Mouse (Mus musculus) hindbrain, embryonic 13.5 days (tissue): ENCODE data around the gene Olfr1413. TPM values are rescaled to one million over a fixed set of nuclear protein-coding genes. Genes with fewer than 3 reads are reported as not detected.

ENCODE experiments used
- ATAC-seq: fragments of 200-750 bp; cut with Nextera tagmentation; 2 replicates; pipeline ENCODE4 v1.8.0; 2017; ENCODE audit warnings: moderate TSS enrichment; ENCODE audit not compliant: low FRiP score
- H3K27ac ChIP-seq: fragments of 300-500 bp; sonication (generic); 2 replicates; pipeline ENCODE4 v1.5.1; 2015; ENCODE audit warnings: inconsistent platforms, mild to moderate bottlenecking, moderate library complexity
- H3K27me3 ChIP-seq: fragments of 300-500 bp; sonication (generic); 2 replicates; pipeline ENCODE4 v1.6.1; 2015; ENCODE audit warnings: mild to moderate bottlenecking, inconsistent platforms
- H3K36me3 ChIP-seq: fragments of 300-500 bp; sonication (generic); 2 replicates; pipeline ENCODE4 v1.6.1; 2015; ENCODE audit warnings: mild to moderate bottlenecking, inconsistent platforms
- H3K4me1 ChIP-seq: fragments of 300-500 bp; sonication (generic); replicated peaks from 2 replicates; pipeline ENCODE4 v1.6.1; 2015; ENCODE audit warnings: inconsistent platforms
- H3K4me2 ChIP-seq: fragments of 300-500 bp; sonication (generic); 2 replicates; pipeline ENCODE4 v1.6.1; 2015; ENCODE audit warnings: inconsistent platforms, mild to moderate bottlenecking, moderate library complexity
- H3K4me3 ChIP-seq: fragments of 300-500 bp; sonication (generic); 2 replicates; pipeline ENCODE4 v1.5.1; 2015; ENCODE audit warnings: mild to moderate bottlenecking, inconsistent platforms
- H3K9ac ChIP-seq: fragments of 300-500 bp; sonication (generic); 2 replicates; pipeline ENCODE4 v1.6.1; 2015; ENCODE audit warnings: mild to moderate bottlenecking, inconsistent platforms
- H3K9me3 ChIP-seq: fragments of 300-500 bp; sonication (generic); 2 replicates; pipeline ENCODE4 v1.6.1; 2016; ENCODE audit warnings: inconsistent platforms
- WGBS: fragments of 180-500 bp; shearing (Covaris S2); methylation state at CpG from one replicate; pipeline ENCODE4 v1.1.7; 2015; 5-methylcytosine and 5-hydroxymethylcytosine counted together
- polyA plus RNA-seq: library from polyadenylated mRNA; unstranded; fragments of >200 nt; fragmentation: Nextera tagmentation; extraction: Ambion mirVana; gene quantifications from 2 replicates; pipeline ENCODE4 v1.2.1, GENCODE M21; 2015

Gene Olfr1413
- not detected in 2 replicates for polyA plus RNA-seq

DNA sequence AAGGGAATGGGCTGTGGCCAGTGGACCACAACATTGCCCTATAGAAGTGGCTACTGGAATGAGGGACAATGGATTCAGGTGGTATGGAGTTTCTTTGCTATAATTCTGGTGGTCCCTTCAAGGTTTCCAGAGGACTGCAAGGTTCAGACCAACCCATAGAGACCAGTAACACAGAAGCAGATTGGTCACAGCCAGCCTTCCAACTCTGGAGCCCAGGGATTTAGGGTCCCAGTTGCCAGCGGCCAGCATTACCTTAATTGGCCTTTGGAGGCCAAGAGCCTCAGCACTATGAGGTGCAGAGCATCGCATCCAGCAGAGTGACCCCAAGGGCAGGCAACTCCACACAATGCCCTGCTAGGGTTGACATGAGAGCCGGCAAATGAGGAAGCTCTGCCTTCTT, at the start of gene Olfr1413:
Gene Olfr1413 (plus strand): TSS at position 301 of the 400 bp plus-strand sequence.
- Histone ChIP-seq H3K9me3 (no peaks in the 10 kb centered on the region), H3K27ac (no peak within 1 kb of the TSS), H3K4me2 (no peak within 1 kb of the TSS), H3K9ac (no peak within 1 kb of the TSS), H3K4me3 (no peak within 1 kb of the TSS), H3K36me3 (no peaks in the 10 kb centered on the region), H3K27me3 (no peaks in the 10 kb centered on the region), H3K4me1 (no peaks in the 10 kb centered on the region)
- no peak for ATAC-seq
- 82% methylated on average over 3 of the region's 3 CpGs for WGBS

DNA sequence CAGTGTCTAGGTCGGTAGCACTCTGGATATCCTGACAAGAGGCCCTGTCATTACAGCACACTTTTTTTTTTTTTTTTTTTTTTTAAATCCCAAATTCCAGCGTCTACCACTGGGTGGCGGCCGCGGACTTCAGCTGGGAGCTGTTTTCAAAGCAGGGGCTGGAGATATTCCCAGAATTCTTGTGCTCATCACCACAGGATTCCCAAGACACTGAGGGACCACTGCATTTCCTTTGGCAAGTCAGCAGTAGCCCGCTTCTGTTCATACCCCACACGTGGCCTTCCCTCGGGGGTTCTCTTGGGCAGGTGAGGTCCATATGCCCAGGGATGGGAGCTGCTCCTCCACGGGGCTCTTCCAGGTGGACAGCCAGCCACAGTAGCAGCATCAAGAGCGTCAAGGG, 49.7 kb upstream of the Olfr1413 start:
- peak overlapping the region; percentile 34 for H3K4me2 ChIP-seq
- 19% methylated on average over 10 of the region's 10 CpGs for WGBS
- ATAC-seq = 0 out of 2 replicates have a peak, but pooled peaks have one; percentile 49

DNA sequence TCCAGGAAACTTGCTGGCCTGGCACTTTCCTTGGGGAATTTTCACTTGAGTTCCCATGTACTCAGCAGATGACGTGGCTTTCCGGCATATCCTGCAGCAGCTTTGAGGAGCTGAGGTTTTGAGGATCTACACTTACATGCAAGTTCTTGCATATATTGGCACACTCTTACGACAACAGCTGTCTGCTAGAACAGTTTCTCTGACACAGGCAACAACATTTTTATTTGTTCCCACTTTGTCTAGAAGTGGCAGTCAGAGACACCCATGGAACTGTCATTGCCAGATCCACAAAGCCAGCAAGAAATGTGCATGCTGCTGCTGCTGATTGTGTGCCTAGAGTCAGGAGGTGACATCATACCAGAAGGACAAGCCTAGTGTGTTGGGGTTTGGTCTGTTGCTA, 47.4 kb upstream of the Olfr1413 start:
- Histone ChIP-seq H3K9me3 (no peaks in the 10 kb centered on the region), H3K27ac (no peak overlapping the region), H3K9ac (no peak overlapping the region), H3K36me3 (no peaks in the 10 kb centered on the region), H3K4me3 (no peak overlapping the region), H3K27me3 (peaks cover 4% of the 10 kb centered on the region; the same call in 1 of the 2 replicates), H3K4me2 (no peak overlapping the region), H3K4me1 (peaks cover 4% of the 10 kb centered on the region; the same call in 1 of the 2 replicates)
- ATAC-seq = no peak
- WGBS = 91% methylated on average over 3 of the region's 3 CpGs

More for the DNA sequence above, 49.7 kb upstream of the Olfr1413 start:
- Histone ChIP-seq H3K4me3 (no peak overlapping the region), H3K9me3 (no peaks in the 10 kb centered on the region), H3K9ac (no peak overlapping the region), H3K27me3 (peaks cover 8% of the 10 kb centered on the region), H3K27ac (no peak overlapping the region), H3K36me3 (no peaks in the 10 kb centered on the region), H3K4me1 (peaks cover 4% of the 10 kb centered on the region; the same call in 1 of the 2 replicates)

DNA sequence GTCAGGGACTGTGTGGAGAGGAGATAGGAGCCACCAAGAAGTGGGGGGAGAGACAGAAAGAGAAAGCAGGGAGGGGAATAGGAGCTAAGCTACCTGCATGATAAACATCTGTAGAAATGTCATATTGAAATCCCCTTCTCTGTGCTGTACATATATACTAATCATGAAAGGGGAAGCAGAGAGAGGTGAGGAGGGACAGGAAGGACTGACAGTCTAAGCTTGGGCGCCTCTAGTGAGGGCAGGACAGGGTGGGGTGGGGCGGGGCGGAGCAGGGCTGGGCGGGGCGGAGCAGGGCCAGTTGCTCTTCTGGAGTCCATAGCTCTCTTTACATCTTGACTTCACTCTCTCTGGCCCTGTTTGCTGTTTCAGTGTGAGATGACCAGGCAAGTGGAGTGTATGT, 34.1 kb upstream of the Olfr1413 start:
- Histone ChIP-seq H3K27me3 (peaks cover 5% of the 10 kb centered on the region; the same call in 1 of the 2 replicates), H3K27ac (no peak overlapping the region), H3K9me3 (no peaks in the 10 kb centered on the region), H3K4me3 (no peak overlapping the region), H3K4me2 (no peak overlapping the region), H3K9ac (no peak overlapping the region), H3K36me3 (no peaks in the 10 kb centered on the region), H3K4me1 (no peaks in the 10 kb centered on the region)
- no peak for ATAC-seq
- WGBS = 49% methylated on average over 5 of the region's 5 CpGs

DNA sequence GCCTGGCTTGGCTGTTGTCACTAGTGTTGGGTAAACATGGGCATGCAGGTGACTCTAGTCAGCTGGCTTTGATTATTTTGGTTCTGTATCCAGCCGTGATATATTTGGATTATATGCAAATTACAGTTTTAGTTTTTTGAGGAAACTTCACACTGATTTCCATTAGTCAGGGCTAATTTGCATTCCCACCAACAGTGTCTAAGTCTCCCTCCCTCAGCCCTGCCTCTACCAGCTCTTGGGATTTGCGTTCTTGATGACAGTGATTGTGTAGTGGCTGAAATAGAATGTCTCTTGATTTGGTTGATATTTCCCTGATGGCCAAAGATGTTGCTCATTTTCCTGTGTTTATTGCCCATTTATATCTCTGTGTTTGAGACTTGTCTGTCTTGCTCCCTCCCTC, 32.1 kb upstream of the Olfr1413 start:
- H3K4me2 ChIP-seq = no peak overlapping the region
- no peaks in the 10 kb centered on the region for H3K4me1 ChIP-seq
- no peak for ATAC-seq
- WGBS = 52% methylated on average over 2 of the region's 2 CpGs
- H3K27ac ChIP-seq = no peak overlapping the region
- no peak overlapping the region for H3K9ac ChIP-seq
- H3K4me3 ChIP-seq = no peak overlapping the region
- H3K36me3 ChIP-seq = no peaks in the 10 kb centered on the region
- no peaks in the 10 kb centered on the region for H3K9me3 ChIP-seq
- H3K27me3 ChIP-seq = peaks cover 4% of the 10 kb centered on the region; the same call in 1 of the 2 replicates

DNA sequence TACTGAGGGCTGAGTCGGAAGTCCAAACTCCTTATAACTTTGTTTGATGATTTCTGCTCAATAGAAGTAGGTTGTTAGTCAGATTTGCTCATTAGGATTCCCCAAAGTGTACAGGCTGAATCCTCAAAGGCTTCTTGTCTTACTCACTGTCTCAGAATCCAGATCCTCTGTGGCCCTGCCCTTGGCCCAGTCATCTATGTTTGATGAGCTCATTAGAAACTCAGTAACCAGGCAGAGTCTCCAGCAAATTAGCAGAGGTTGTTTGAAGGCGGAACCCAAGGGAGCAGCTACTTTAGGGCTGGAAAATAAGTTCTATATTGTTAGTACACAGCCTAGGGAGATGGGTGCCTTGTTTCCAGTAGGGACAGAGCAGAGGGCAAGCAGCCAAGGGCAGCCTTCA, 25.2 kb upstream of the Olfr1413 start:
- no peak for ATAC-seq
- Histone ChIP-seq H3K27ac (no peak overlapping the region), H3K9ac (no peak overlapping the region), H3K4me3 (no peak overlapping the region), H3K4me2 (no peak overlapping the region), H3K27me3 (no peaks in the 10 kb centered on the region), H3K4me1 (no peaks in the 10 kb centered on the region), H3K9me3 (no peaks in the 10 kb centered on the region), H3K36me3 (no peaks in the 10 kb centered on the region)
- 90% methylated on average over 2 of the region's 2 CpGs for WGBS

DNA sequence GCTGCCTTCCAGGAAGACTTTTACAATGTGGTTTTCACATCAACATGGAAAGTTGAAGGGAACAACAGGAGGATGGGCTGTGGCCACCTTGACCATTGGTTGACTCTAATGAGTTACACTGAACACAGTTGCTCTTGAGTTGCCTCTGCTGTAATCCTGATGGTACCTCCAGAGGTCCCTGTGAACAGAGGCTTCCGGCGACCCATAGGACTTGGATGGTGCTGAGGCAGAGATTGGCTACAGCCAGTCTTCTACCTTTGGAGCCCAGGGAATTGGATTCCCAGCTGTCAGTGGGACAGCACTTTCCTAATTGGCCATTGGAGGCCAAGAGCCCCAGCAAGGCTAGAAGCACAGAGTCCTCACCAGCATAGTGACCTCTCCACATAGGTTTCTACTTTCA, 14.4 kb downstream of the Olfr1413 start, which contains the start of gene Olfr1412:
Gene Olfr1412 (plus strand): TSS at position 301 of the 400 bp plus-strand sequence.
- no peaks in the 10 kb centered on the region for H3K36me3 ChIP-seq
- WGBS = 91% methylated on average over 2 of the region's 2 CpGs
- no peak within 1 kb of the TSS for H3K27ac ChIP-seq
- no peak within 1 kb of the TSS for H3K4me3 ChIP-seq
- H3K4me1 ChIP-seq = no peaks in the 10 kb centered on the region
- no peaks in the 10 kb centered on the region for H3K27me3 ChIP-seq
- ATAC-seq = no peak
- no peak within 1 kb of the TSS for H3K9ac ChIP-seq
- no peaks in the 10 kb centered on the region for H3K9me3 ChIP-seq
- no peak within 1 kb of the TSS for H3K4me2 ChIP-seq

DNA sequence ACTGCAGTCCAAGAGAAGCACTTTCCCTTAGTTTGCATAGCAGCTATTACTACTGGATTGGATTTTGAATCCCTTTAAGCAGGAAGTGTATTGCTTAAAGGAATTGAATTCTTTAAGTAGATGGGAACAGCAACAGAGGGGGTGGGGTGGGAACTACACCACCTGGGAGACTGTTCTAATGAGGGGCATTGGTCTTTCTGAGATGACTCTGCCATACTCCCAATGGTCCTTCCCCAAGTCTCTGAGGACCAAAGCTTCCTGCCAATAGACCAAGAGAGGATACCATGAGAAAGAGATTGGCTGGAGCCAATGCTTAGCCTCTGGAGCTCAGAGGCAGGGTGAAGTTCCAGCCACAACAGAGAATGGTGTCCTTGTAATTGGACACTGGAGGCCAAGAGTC, 23.0 kb downstream of the Olfr1413 start, which contains the start of gene Olfr1411:
Gene Olfr1411 (plus strand): TSS at position 301 of the 400 bp plus-strand sequence.
- Histone ChIP-seq H3K9ac (no peak within 1 kb of the TSS), H3K9me3 (no peaks in the 10 kb centered on the region), H3K36me3 (no peaks in the 10 kb centered on the region), H3K27ac (no peak within 1 kb of the TSS), H3K4me1 (no peaks in the 10 kb centered on the region), H3K4me2 (no peak within 1 kb of the TSS), H3K4me3 (no peak within 1 kb of the TSS), H3K27me3 (no peaks in the 10 kb centered on the region)
- no peak for ATAC-seq

DNA sequence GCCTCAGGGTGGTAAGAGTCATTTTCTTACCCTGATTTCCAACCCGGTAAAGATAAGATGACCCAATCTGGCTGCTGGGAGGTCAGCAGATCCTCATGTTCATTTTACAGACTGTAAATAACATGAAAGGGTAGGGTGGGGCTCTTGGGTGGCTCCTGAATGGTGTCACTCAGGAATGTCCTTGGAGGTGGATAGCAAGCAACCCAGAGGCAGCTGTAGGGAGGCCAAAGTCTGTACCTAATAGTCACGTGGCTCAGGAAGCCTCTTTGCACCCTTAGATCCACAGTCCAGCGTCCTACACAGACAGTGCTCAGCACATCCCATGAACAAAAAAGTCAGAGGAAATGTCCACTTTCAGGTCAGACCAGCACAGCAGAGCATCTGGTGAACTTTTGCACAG, 24.9 kb downstream of the Olfr1413 start:
- no peaks in the 10 kb centered on the region for H3K36me3 ChIP-seq
- H3K9me3 ChIP-seq = no peaks in the 10 kb centered on the region
- no peak overlapping the region for H3K4me3 ChIP-seq
- no peaks in the 10 kb centered on the region for H3K27me3 ChIP-seq
- H3K9ac ChIP-seq = no peak overlapping the region
- ATAC-seq = no peak
- H3K4me1 ChIP-seq = no peaks in the 10 kb centered on the region
- no peak overlapping the region for H3K27ac ChIP-seq
- H3K4me2 ChIP-seq = no peak overlapping the region
- WGBS = 88% methylated on average over 3 of the region's 3 CpGs

DNA sequence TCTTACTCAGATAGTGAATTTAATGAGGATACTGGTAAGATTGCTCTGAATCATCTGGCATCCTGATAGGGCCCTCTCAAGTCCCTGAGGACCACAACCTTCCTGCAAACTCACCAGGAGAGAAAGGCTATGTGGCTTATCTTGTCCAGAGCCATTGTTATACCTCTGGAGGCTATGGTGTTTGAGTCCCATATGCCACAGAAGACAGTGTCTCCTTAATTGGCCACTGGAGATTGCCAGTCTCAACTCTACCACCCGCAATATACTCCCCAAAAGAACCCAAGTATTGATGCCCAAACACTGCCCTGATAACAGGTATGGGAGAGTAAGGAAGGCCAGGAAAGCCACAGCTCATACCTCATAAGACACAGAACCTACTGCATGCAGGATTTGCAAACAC, 34.4 kb downstream of the Olfr1413 start, which contains the start of gene Olfr1410:
Gene Olfr1410 (plus strand): TSS at position 301 of the 400 bp plus-strand sequence.
- H3K4me3 ChIP-seq = no peak within 1 kb of the TSS
- no peaks in the 10 kb centered on the region for H3K9me3 ChIP-seq
- no peak within 1 kb of the TSS for H3K4me2 ChIP-seq
- no peak within 1 kb of the TSS for H3K27ac ChIP-seq
- H3K4me1 ChIP-seq = no peaks in the 10 kb centered on the region
- ATAC-seq = no peak
- 95% methylated on average over 1 of the region's 1 CpGs for WGBS
- H3K9ac ChIP-seq = no peak within 1 kb of the TSS
- no peaks in the 10 kb centered on the region for H3K36me3 ChIP-seq
- no peaks in the 10 kb centered on the region for H3K27me3 ChIP-seq

DNA sequence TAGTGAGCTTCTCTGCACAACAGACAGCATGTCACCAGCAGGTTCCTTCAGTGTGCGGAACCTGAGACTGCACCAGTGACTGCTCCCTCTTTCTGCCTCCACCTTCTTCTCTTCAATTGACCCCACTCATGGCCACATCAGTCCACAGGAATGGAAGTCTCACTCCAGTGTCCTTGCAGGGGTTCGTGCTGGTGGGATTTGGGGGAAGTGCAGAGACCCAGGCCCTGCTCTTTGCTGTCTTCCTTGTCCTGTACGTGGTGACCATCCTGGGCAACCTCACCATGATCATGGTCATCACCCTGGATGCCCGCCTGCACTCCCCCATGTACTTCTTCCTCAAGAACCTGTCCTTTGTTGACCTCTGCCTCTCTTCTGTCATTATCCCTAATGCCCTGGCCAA, 36.6 kb downstream of the Olfr1413 start:
- Histone ChIP-seq H3K9me3 (no peaks in the 10 kb centered on the region), H3K36me3 (no peaks in the 10 kb centered on the region), H3K4me1 (no peaks in the 10 kb centered on the region), H3K4me2 (no peak overlapping the region), H3K27ac (no peak overlapping the region), H3K4me3 (no peak overlapping the region), H3K9ac (no peak overlapping the region), H3K27me3 (peaks cover 10% of the 10 kb centered on the region; the same call in 1 of the 2 replicates)
- WGBS = 78% methylated on average over 4 of the region's 4 CpGs
- ATAC-seq = no peak

DNA sequence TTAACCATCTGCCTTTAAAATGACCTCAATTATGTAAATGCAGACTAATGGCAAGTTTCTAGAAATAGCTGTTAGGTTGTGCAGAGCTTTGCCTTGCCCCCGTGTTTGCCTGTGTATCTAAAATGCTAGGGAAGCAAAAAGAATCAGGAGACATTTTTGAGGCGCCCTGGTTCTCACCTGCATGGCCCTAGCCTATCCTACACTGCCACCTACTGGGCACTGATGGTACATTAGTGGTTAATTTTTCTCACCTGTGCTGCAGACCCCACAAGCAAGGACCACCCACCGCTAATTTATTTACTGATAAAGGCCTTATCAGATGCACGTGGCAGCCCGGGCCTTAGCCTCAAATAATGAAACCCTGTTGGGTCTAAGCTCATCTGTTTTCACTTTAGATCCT, 39.9 kb downstream of the Olfr1413 start:
- Histone ChIP-seq H3K4me2 (no peak overlapping the region), H3K27ac (no peak overlapping the region), H3K36me3 (no peaks in the 10 kb centered on the region), H3K9me3 (no peaks in the 10 kb centered on the region), H3K27me3 (peaks cover 10% of the 10 kb centered on the region; the same call in 1 of the 2 replicates), H3K4me1 (no peaks in the 10 kb centered on the region), H3K4me3 (no peak overlapping the region), H3K9ac (no peak overlapping the region)
- no peak for ATAC-seq
- 11% methylated on average over 5 of the region's 5 CpGs for WGBS

DNA sequence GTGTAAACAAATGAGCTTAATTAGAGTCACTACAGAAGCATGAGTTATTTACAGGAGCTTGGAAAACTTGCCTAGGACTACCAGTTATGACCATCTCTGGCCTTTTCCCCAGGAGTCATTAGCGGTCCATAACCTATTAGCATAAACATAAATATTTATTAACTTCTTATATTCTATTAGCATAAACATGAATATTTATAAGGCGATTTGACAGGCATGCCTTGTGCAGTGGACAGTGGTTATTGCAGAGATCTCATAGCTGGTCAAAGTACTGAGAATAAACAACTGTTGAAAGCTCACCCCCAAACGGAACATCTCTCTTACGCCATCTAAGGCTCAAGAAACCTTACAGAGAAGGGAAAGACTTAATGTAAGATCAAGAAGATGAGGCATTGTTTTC, 42.1 kb downstream of the Olfr1413 start:
- no peak overlapping the region for H3K27ac ChIP-seq
- WGBS = 28% methylated on average over 4 of the region's 4 CpGs
- no peaks in the 10 kb centered on the region for H3K4me1 ChIP-seq
- H3K4me2 ChIP-seq = no peak overlapping the region
- H3K9ac ChIP-seq = no peak overlapping the region
- no peaks in the 10 kb centered on the region for H3K36me3 ChIP-seq
- H3K4me3 ChIP-seq = no peak overlapping the region
- H3K9me3 ChIP-seq = no peaks in the 10 kb centered on the region
- peaks cover 14% of the 10 kb centered on the region; the same call in 1 of the 2 replicates for H3K27me3 ChIP-seq
- no peak for ATAC-seq
